Mouse (Mus musculus) liver, adult 2 months (tissue): ENCODE data around the gene Tesc.

ENCODE experiments used
- CTCF ChIP-seq: fragments of 200-500 bp; IDR thresholded peaks from 2 replicates; pipeline ENCODE4 v1.5.1; 2011; ENCODE audit warnings: low read depth, low read length, control low read depth
- POLR2A ChIP-seq: fragments of 200-500 bp; IDR thresholded peaks from 2 replicates; pipeline ENCODE4 v1.6.1; 2011; ENCODE audit warnings: low read length, control low read depth; ENCODE audit not compliant: insufficient read depth; ENCODE audit errors: extremely low read depth

GRCm38 (mm10) chr5:118108124-118108793 lies 80.7 kb downstream of the Tesc start:
- TF ChIP-seq CTCF: no peak
- no peak for TF ChIP-seq POLR2A
